Mouse (Mus musculus) embryo, embryonic 11.5 days (tissue): ENCODE measurements around the gene Olfr417.
"Not testable (repeated sequence)": the region's sequence is repeated elsewhere in the genome, so short reads cannot be mapped to it uniquely, and the experiment has no call there.

Experiments
- DNase-seq: peaks from one replicate; pipeline ENCODE4 v3.0.0-alpha.2; 2012; ENCODE audit warnings: low read depth, low spot score

Gene Olfr417

DNA sequence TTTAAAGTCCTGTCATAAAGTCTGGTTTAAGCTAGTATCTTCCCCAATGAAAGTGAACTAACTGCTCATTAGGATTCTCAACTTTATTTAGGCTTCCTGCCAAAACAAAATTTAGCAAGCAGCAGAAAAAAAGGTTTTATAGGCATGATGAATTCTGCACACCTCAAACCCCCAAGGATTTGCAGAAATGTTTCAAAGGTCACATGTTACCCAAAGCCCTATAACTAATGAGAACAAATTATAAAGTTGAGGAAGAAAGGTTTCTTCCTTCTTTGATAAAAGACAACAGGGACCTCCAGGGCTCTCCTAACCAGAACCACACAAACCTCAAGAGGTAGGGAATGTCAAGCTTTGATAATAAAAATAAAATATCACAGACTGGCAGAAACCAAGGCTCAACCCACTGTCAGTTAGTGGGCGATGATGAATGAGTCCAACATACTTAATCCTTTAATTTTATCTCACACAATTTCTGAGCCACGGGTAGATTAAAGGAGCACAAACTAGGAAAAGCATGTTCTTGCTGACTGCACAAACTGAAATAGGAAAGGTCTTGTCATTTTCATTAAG lies at the start of gene Olfr417:
TSS of gene Olfr417 (plus strand) at position 241 of the 570 bp plus-strand sequence.
- no peak for DNase-seq

DNA sequence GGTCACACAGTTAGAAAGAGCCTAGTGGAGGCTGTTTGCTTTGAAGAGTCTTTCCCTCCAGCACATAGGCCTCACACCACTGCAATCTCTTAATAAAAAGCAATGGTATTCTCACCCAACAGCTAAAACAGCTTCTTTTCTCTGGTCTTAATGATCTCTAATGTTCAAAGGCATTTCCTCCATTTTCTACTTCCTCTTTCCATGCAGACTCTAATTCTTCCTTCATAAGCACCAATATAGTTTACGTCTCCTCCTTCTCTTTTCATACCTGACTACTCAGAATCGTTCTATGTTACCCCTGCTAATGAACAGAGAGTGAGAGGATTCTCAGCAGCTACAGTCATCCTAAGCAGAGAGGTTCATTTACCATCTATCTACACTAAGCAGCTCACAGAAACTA lies 47.6 kb upstream of the Olfr417 start:
- no peak for DNase-seq

DNA sequence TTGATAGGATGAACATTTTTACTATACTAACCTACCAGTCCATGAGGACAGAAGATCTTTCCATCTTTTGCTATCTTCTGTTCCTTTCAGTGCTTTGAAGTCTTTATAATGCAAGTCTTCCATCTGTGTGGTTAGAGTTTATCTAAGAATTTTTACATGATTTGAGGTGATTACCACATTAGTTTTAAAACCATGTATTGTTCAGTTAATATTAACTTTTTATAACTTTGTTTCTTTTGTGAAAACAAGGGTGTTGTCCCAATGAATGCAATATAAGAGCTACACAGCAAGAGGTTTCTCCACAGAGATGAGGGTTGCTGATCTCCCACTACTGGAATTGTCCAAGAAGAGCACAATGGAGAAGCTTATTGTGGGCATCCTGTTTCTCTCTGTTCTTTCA lies 34.7 kb upstream of the Olfr417 start, which contains the start of gene Mptx1:
TSS of gene Mptx1 (plus strand) at position 301 of the 400 bp plus-strand sequence.
- DNase-seq = no peak

DNA sequence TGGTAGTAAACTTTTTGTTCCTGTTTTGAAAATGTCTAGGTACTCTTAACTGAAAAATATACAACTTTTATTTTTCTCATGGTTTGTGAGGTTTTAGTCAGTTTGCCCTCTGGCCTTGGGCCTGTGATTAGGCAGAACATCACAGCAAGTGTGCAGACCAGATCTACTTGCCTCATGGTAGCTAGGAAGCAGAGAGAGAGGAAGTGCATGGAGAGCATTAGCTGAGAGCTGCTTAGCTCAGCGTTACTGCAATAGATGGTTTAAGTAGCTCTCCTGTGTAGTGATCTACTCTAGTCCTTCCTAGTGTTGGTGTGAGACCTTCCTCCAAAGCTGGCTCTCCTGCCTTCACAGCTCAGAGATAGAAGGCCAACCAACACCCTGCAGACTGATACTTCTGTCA lies 11.3 kb upstream of the Olfr417 start:
- DNase-seq = not testable (repeated sequence)

DNA sequence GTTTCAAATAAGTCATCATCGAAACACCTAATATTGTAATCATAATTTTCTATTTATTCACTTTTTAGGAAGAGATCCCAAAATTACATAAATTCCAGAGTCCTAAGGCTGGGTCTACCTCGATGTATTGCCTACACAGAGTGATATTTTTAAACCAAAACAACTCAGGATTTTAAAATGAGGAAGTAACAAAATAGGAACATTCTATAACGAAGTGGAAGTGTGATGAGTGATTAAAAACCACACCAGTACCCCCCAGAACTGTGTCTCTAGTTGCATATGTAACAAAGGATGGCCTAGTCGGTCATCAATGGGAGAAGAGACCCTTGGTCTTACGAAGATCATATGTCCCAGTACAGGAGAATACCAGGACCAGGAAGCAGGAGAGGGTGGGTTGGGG lies 10.3 kb upstream of the Olfr417 start:
- DNase-seq = no peak

DNA sequence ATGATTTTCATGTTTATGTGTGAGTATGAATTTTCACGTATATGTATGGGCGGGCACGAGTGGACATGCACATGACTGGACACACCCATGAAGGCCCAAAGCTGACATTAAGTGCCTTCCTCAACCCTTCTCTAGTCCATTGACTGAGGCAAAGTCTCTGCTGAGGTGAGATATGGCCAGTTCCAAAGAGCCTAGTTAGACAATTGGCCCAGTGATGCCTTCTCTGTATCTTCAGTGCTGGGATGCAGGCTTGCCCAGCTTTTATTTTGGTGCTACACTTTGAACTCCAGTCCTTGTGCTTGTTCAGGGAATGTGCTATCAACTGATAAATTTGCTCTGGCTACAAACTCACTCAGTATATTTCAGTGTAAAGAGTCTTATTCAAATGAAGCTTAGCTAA lies 8.9 kb downstream of the Olfr417 start:
- DNase-seq = no peak

DNA sequence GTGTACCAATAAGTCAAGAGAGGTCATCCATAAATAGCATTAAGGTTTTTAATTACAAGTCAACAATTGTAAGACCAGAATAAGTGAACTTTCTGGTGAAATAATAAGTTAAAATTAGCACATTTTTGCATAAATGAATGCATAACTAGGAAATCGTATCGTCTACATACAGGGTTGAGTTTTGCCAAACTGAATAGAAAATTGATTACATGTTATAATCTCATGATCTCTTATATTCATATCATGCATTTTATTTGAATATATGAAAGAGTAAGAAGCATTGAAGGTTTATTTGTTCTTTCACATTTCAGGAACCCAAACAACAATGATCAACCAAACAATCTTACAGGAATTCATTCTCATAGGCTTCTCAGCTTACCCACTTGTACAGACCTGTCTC lies 25.8 kb downstream of the Olfr417 start, which contains the start of gene Olfr248:
TSS of gene Olfr248 (plus strand) at position 301 of the 400 bp plus-strand sequence.
- DNase-seq = no peak

DNA sequence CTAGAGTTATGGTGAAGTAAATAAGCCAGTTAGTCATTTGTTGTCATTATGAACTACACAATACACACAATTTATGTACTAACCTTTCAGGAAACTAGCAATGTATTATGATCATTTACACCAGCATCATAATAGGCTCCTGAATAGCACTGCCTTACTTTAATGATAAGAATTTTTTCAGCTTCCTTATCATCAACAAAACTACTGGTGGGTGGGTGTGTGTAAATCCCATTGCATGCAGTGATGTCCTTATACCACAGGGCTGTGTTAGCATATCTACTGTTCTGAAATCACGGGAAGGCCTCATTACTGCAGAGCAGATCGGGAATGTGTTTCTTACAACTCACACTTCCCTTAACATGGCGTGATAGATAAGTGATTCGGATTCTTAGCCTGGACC lies 58.0 kb downstream of the Olfr417 start:
- no peak for DNase-seq

DNA sequence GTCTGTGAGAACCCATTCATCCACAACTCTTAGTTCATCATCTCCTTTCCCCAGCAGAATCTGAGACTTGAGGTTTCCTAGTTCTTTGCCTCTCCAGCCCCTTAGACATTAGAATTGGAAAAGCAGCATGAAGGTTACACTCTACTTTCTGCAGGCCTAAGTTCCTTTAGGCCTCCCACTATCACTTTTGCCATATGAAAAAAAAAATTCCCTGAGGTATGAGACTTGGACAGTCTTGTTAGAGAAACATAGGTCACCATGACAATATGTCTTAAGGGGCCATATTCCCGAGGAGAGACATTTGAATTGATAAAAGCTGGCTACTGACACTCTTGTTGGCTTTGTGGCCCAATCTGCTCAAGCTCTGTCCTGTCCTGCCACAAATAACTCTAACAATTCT lies 58.8 kb downstream of the Olfr417 start, which contains the start of gene Olfr414:
TSS of gene Olfr414 (plus strand) at position 301 of the 400 bp plus-strand sequence.
- DNase-seq = no peak
